Mouse (Mus musculus) heart, postnatal 14 days (tissue): Measurements from ENCODE around the gene Wars. TPM values are rescaled to one million over a fixed set of nuclear protein-coding genes. Genes with fewer than 3 reads are reported as not detected.
A peak's percentile ranks its signal among the peaks of the same experiment; 100 is the strongest.
"Not testable (repeated sequence)": the region's sequence is repeated elsewhere in the genome, so short reads cannot be mapped to it uniquely, and the experiment has no call there.

Source experiments
- DNase-seq, 2 experiments: peaks; one replicate each; pipeline ENCODE4 v3.0.0; 2021 to 2022
- intact Hi-C: fragments of 180-260 bp; cut with DNase I; formaldehyde crosslinking; loops from one replicate; pipeline ENCODE4 v1.15.1; 2025
- total RNA-seq, 2 experiments: library from RNA; stranded (reverse); gene quantifications; 2 replicates each; pipeline ENCODE4 v1.2.3; 2021

Wars gene
- total RNA-seq, 2 experiments from 2014 or later: 32.2 to 36.7 TPM

DNA sequence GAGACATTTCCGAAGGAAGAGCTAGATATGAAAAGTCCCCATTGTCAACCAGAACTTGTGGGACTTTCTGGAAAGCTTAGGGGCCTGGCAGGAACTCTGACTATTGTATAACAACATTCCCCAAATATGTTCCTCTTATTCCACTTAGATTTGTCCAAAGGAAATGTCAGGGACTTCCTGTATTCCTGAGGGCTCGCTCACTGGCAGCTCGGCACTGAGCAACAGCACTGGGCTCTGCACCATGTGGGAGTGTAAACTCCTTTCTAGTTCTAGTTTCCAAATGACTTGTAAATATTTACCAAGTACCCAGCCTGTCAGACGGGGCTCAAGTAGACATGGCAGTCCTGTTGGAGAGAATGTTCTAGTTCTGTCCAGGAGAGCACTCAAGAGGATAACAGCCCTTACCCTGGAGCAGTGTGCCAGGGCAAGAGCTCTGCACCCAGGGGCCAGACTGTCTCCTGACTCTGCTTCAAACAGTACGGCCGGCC is 28.9 kb downstream of the Wars start:
- intact Hi-C loops: no loop called here

GRCm38 (mm10) chr12:108858486-108858885 is 35.5 kb downstream of the Wars start:
- intact Hi-C loops: no loop called here

More for the DNA sequence above, 28.9 kb downstream of the Wars start:
- DNase-seq: no peak

DNA sequence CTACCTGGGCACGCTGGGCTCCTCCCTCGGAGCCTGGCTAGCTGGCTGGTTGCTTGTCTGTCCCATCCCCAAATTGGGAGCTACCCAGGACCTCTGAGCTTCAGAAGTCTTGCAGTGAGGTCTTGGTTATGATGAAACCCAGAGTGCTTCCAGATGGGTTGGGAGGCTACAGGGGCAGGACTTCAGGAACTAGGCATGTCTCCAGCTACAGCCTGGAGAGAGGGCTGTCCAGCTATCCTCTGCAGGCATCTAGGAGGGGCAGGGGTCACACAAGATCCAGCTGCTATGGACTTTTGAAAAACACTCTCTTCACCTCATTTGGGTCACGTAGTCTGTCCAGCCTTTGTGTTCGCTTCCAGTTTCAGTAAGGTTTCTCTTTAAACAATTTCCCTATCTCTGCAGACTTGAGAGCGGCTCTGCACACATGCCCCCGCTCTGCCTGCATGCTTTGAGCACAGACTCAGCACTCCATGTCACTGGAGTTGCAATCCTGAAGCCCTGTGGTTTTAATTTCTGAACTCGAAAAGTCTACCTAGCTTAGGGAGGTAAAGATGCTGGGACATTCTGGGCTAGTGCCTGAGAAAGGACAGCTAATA is 36.3 kb downstream of the Wars start:
- peak; percentile 42 to 49 for DNase-seq
- intact Hi-C loops: no loop called here

More at GRCm38 (mm10) chr12:108858486-108858885, 35.5 kb downstream of the Wars start:
- no peak for DNase-seq

GRCm38 (mm10) chr12:108857109-108857508 is 36.9 kb downstream of the Wars start:
- no peak for DNase-seq
- intact Hi-C loops: no loop called here

GRCm38 (mm10) chr12:108856186-108856585 is 37.8 kb downstream of the Wars start:
- intact Hi-C loops: no loop called here
- DNase-seq: no peak

GRCm38 (mm10) chr12:108855081-108855480 is 38.9 kb downstream of the Wars start:
- DNase-seq: no peak
- intact Hi-C loops: no loop called here

DNA sequence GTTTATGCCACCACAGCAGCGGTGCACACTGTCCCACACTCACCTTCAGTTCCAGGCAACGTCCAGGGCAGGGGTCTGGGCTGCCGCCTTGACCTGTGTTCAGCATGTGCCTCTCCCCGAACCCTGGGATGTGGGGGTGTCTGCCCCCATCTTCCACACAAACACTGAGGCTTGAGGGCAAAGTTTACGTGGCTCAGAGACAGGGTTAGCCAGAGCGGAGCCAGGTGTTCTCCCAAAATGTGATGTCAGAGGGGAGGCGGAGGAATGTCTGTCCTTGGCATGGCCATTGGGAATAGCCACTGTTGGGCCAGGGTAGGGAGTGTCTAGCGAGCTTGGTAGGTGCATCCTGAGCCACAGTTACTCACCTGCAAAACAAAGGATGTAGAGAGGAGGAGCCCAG is 41.2 kb downstream of the Wars start:
- intact Hi-C loops: no loop called here
- no peak for DNase-seq

DNA sequence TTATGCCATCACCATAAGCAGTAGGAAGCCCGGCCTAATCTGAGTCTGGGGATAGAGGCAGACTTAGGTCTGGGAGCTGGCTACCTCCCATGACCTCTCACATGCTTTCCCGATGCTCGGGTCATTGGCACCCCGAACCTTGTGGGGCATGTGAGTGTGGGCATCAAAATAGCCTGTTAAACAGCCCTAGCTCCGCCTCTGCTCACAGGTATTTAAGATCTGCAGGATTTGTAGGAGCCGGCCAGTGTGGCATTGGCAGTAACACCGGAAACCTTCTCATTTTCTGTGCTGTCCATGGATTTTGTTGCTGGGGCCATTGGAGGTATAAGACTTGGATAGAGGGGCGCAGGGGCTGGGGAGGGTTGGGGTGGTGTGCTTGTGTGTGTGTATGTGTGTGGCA is 43.1 kb downstream of the Wars start:
- no peak for DNase-seq
- intact Hi-C loops: no loop called here

- DNase-seq: peak in 1 of 2 experiments; percentile 29
- intact Hi-C loops: no loop called here
Measured at GRCm38 (mm10) chr12:108850129-108850528, 43.8 kb downstream of the Wars start.

DNA sequence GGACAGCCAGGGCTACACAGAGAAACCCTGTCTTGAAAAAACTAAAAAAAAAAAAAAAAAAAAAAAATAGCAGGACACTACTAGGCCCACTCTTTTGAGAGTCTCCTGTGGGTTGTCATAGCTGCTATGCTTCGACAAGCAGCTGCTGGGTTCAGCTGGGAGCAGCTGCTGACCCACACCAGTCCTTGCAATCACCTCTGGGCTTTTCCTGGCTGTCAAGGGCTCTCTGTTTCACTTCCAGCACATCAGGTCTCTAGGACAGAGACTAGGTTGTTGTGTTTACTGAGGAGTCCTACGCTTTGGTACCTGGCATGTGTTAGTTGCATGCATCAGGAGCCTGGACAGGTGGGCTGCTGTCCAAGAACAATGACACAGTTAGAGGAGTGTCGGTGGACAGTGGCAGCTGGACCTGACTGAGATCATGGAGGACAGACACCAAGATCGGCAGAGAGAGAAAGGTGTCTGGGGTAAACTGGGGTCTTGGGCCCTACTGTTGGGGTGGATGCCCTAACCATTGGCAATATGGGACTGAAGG is 44.4 kb downstream of the Wars start:
- intact Hi-C loops: no loop called here
- DNase-seq: peak in 1 of 2 experiments; percentile 26

- intact Hi-C loops, DNase-seq: not testable (repeated sequence)
Measured at GRCm38 (mm10) chr12:108848033-108848432, 45.9 kb downstream of the Wars start.

GRCm38 (mm10) chr12:108842663-108843062 is 51.3 kb downstream of the Wars start:
- intact Hi-C loops: no loop called here
- DNase-seq: no peak

- no peak for DNase-seq
- intact Hi-C loops: no loop called here
Measured at GRCm38 (mm10) chr12:108841181-108841580, 52.8 kb downstream of the Wars start.

GRCm38 (mm10) chr12:108836722-108837121 is 57.3 kb downstream of the Wars start:
- intact Hi-C loops: loop anchor here (2.0 kb wide), 1 partner anchor 42 kb away; no protein-coding TSS in a partner anchor
- DNase-seq: no peak

GRCm38 (mm10) chr12:108835840-108836409 is 58.0 kb downstream of the Wars start, which contains the start of the genes Slc25a29 and Slc25a47:
Gene Slc25a29, minus strand, starts transcription at chr12:108835883.
Gene Slc25a47, plus strand, starts transcription at chr12:108836046.
- intact Hi-C loops: loop anchor here (2.0 kb wide), 1 partner anchor 41 kb away; no protein-coding TSS in a partner anchor
- DNase-seq: peak; percentile 98

DNA sequence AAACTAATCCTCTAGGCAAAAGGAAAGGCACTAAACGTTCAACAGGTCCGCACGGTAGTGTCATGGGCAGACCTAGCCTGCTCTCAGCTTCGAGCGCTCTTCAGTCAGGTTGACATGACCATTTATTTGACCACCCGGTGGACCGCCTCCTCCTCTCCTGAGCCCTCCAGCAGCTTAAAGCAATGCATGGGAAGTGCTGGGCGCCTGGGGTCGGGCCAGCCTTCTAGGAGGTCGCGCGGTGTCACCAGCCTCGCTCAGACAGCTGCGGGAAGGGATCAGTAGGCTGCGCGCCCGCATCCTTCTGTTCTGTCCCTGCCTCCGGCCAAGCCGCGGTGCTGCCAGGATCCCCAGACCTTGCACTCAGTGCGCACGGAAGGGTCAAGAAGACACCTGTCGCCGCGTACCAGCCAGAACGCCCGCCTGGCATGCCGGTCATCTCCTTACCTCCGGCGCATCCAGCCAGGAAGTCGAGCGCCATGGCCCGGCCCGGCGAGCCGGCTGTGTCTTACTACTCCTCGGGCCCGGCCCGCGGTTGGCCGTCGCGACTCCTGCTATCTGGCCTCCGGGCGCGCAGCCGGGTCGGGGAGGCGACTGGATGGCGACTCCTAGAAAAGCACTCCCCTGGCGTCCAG is 58.6 kb downstream of the Wars start:
- intact Hi-C loops: no loop called here

GRCm38 (mm10) chr12:108834786-108835185 is 59.2 kb downstream of the Wars start:
- intact Hi-C loops: no loop called here
- DNase-seq: no peak

More for the DNA sequence above, 58.6 kb downstream of the Wars start:
- DNase-seq: no peak

DNA sequence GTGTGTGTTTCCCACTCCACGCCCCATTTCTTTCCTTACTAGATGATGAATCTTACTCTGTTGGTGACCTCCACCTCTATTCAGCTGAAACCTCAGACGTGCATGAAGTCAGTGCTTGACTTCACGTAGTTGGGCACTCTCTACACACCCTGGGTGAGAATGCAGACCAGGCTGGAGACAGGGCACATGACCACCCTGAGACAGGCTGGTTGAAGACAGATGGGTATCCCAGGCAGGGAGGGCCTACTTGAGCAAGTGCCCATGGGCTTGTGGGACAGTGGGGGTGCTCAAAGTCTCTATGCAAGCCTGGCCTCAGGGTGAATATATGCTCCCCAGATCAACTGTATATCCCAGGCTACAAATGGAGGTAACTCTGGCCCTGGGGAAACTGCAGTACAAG is 59.6 kb downstream of the Wars start:
- intact Hi-C loops: no loop called here
- DNase-seq: no peak

- intact Hi-C loops: no loop called here
Measured at GRCm38 (mm10) chr12:108833408-108833807, 60.6 kb downstream of the Wars start.

DNA sequence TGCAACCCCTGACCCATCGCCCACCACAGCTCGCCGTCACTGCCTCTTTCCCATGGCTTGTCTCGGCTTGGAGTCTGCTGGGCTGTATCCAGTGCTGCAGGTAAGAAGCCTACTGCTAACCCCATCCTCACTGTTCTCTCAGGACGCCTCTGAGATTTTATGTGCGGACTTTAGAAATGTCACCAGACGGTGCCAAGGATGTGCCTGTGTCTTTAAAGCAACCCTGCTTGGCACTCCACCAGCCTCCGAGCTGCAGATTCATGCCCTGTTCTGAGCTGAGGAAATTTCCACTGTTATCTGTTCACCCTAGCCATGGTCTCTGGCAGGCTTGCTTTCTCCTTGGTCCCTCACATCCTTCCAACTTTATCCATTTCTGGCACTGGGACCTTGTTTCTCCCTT is 61.1 kb downstream of the Wars start:
- peak in 1 of 2 experiments; percentile 36 for DNase-seq
- intact Hi-C loops: no loop called here

More at GRCm38 (mm10) chr12:108833408-108833807, 60.6 kb downstream of the Wars start:
- no peak for DNase-seq
